Mouse (Mus musculus) skeletal muscle tissue, postnatal 0 days (tissue): ENCODE measurements around the gene Papss2. TPM values are rescaled to one million over a fixed set of nuclear protein-coding genes. Genes with fewer than 3 reads are reported as not detected.

Source experiments
- polyA plus RNA-seq: library from polyadenylated mRNA; unstranded; fragments of >200 nt; fragmentation: Nextera tagmentation; extraction: Ambion mirVana; gene quantifications from 2 replicates; pipeline ENCODE4 v1.2.1, GENCODE M21; 2015

The Papss2 gene
- polyA plus RNA-seq: 4.6 and 6.3 TPM in 2 replicates

DNA sequence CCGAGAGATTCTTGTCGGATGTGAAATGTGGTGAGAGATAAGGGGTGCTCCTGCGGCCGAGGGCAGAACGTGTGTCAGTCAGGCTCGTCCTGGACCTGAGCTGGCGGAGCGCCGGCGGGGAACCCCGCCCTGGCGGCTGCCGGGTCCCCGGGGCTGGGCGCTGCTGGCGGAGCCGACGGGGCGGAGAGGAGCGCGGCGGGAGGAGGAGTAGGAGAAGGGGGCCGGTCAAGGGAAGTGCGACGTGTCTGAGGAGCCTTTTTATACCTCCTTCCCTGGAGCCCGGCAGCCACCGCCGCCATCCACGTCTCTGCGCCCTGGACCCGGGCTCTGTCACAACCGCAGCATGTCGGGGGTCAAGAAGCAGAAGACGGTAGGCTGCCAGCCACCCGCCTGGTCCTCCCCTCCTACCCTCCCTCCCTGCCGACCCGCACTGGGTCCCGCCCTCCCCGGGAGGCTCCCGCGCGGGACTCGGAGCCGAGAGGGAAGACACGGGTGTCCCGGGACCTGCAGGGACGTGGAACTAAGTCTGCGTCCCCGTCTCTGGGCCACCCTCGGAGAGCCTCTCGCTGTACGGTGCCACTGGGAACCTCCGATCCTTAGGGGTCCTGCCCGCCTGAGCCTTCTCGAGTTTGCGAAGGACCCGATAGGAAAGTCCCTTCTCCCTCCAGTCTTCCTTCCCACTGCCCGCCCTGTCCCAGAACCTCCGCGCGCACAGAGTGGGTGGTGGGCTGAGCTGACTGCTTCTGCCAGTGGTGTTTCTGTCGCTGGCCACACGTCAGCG, at the start of gene Papss2:
Papss2 (plus strand) TSS at position 285 of the 781 bp plus-strand sequence.

Other genes with a start within 250 kb of the Papss2 start
- gene Sgms1, start 206.1 kb upstream of the Papss2 start, polyA plus RNA-seq: 40.6 and 48.0 TPM in 2 replicates
- gene Rpl9-ps6, start 129.2 kb upstream of the Papss2 start, polyA plus RNA-seq: 75.0 and 82.3 TPM in 2 replicates
- gene Minpp1, start 110.0 kb upstream of the Papss2 start, polyA plus RNA-seq: 29.7 and 37.3 TPM in 2 replicates
- gene Atad1, start 144.0 kb downstream of the Papss2 start, polyA plus RNA-seq: 33.6 and 35.5 TPM in 2 replicates
- 4.6 and 6.1 TPM in 2 replicates for gene Pten, start 161.7 kb downstream of the Papss2 start, polyA plus RNA-seq